Mouse (Mus musculus): ENCODE data around the gene D930007J09Rik. TPM values are rescaled to one million over a fixed set of nuclear protein-coding genes. Genes with fewer than 3 reads are reported as not detected.

The D930007J09Rik gene
- polyA plus RNA-seq, 1 experiment from 2014 or later = not detected

DNA sequence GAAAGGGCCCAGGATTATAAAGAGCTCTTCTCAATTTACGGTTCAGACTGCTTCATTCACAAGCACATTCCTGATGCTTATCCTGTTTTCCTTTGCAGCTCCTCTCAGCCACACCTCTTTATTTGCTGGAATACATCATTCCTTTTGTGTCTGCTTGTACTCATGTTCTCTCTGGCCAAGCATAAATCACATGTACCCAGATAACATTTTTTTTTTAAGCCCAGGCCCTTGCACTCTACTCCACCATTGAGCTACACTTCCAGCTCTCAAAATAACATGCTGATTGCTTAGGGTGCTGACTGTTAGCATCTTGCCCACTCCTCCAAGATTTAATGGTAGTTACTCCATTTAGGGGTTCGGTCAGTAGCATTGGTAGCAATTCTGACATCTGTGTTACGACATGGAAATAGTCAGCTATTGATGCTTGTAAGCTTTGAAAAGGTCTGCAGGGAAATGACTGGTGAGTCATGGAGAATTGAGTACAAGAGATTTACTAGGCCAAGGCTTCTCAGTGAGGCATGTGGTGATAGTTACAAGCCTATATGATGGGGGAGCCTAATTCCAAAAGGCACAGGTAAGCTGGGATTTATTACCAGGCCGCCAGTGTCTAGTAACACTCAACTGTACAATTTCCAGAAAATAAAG is 1.2 kb upstream of the D930007J09Rik start:
- 78% methylated on average over 4 of the region's 4 CpGs for WGBS
- H3K27me3 ChIP-seq (ENCODE audit: low read depth, poor library complexity, severe bottlenecking) = no peaks in the 10 kb centered on the region; the same call in 1 of the 2 replicates
- peaks cover 28% of the 10 kb centered on the region for H3K36me3 ChIP-seq
- DNase-seq (ENCODE audit: low spot score) = no peak
- peaks cover 61% of the 10 kb centered on the region for H3K4me1 ChIP-seq
- no peaks in the 10 kb centered on the region for H3K9me3 ChIP-seq (replicated peaks)
- no peak overlapping the region for H3K27ac ChIP-seq (replicated peaks)
- peak overlapping the region; percentile 85 for H3K4me3 ChIP-seq

DNA sequence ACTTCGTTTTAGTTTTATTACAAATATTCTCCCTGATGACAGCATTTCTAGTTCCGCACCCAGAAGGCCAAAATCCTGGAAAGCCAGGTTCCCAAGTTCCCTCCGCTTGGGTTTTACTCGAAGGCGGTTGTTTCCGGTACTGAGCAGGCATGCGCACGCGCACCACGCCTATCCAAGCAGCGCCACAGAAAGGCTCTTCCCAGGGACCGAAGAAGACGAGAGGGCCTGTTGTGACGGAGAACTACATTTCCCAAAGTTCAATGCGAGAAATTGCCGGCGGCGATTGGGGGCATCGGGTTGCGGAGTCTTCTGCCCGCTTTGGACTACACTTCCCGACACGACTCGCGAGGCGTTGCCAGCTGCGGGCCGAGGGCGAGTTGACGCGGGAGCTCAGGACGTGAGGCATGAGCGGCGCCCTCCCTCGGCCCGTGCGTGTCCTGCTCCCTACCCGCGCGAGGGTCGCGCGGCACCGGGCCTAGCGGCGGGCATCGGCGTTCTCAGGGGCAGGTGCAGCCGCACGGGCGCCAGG is 892 bp downstream of the D930007J09Rik start, which contains the start of gene Wrnip1:
Gene Wrnip1 (plus strand): TSS at position 346 of the 529 bp plus-strand sequence.
- Histone ChIP-seq H3K36me3 (peaks cover 8% of the 10 kb centered on the region), H3K9me3 (replicated peaks) (no peaks in the 10 kb centered on the region), H3K27me3 (ENCODE audit: low read depth, poor library complexity, severe bottlenecking) (no peaks in the 10 kb centered on the region; the same call in 1 of the 2 replicates), H3K4me3 (peak within 1 kb of the TSS; percentile 85), H3K27ac (replicated peaks) (peak within 1 kb of the TSS; percentile 91), H3K4me1 (peaks cover 46% of the 10 kb centered on the region)
- under 1% methylated on average over 51 of the region's 51 CpGs for WGBS
- peak; percentile 98 for DNase-seq (ENCODE audit: low spot score)

DNA sequence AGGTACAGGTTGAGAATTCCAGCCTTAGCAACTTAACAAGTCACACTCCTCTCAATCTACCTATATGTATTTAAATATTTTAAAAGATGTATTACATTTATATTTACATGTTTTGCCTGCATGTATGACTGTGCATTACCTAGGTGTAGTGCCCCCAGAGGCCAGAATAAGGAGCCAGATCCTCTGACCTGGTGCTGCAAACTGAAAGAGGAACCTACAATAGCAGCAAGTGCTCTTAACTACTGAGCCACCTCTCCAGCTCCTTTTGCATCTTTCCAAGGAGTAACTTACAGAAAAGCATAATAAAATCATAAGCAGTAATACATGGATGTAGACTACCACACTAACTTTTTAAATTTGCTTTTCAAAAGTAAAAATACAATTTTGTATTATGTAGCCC is 1.8 kb downstream of the D930007J09Rik start:
- Histone ChIP-seq H3K4me1 (peaks cover 44% of the 10 kb centered on the region), H3K27me3 (ENCODE audit: low read depth, poor library complexity, severe bottlenecking) (no peaks in the 10 kb centered on the region), H3K9me3 (replicated peaks) (no peaks in the 10 kb centered on the region), H3K4me3 (peak overlapping the region; percentile 85), H3K27ac (replicated peaks) (no peak overlapping the region), H3K36me3 (no peaks in the 10 kb centered on the region)
- DNase-seq (ENCODE audit: low spot score) = no peak

DNA sequence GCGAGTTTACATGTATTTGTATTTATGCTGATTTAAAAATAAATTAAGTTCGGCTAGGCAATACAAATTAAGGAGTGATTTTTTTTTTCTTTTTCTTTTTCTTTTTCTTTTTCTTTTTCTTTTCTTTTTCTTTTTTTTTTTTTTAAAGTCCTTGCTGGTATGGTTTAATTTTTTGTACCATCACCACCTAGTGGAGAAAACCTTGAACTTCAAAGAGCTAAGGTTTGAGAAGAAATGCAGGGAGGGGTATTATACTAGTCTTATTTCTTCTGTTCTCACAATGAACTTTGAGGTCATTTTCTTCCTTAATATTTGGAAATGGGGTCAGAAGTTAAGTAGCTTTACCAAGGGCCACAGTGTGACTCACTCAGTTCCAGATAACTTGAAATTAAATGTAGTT is 3.5 kb downstream of the D930007J09Rik start:
- 74% methylated on average over 2 of the region's 2 CpGs for WGBS
- DNase-seq (ENCODE audit: low spot score) = no peak
- Histone ChIP-seq H3K4me3 (no peak overlapping the region), H3K36me3 (no peaks in the 10 kb centered on the region), H3K9me3 (replicated peaks) (no peaks in the 10 kb centered on the region), H3K27me3 (ENCODE audit: low read depth, poor library complexity, severe bottlenecking) (no peaks in the 10 kb centered on the region), H3K27ac (replicated peaks) (no peak overlapping the region), H3K4me1 (peaks cover 29% of the 10 kb centered on the region)

DNA sequence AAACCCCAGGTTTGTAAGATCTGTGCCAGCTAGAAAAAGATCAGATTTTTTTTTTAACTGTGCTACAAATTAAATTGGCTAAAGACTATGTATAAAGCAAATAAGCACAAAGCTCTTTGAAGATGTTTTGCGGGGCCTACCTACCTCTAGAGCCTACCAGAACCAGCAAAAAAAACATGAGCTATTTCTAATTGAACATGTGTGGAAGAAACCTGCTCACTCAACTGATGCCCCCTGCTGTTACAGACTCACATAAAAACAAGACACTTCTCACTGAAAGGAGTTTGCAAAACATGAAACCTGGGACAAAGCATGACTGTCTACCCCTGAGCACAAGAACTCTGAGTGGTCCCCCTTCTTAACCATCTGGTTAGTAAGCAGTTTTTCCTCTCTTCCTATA is 5.6 kb downstream of the D930007J09Rik start:
- peaks cover 8% of the 10 kb centered on the region for H3K4me1 ChIP-seq
- no peaks in the 10 kb centered on the region for H3K36me3 ChIP-seq
- no peaks in the 10 kb centered on the region for H3K27me3 ChIP-seq (ENCODE audit: low read depth, poor library complexity, severe bottlenecking)
- WGBS = 91% methylated on average over 1 of the region's 1 CpGs
- no peaks in the 10 kb centered on the region for H3K9me3 ChIP-seq (replicated peaks)
- DNase-seq (ENCODE audit: low spot score) = no peak
- no peak overlapping the region for H3K27ac ChIP-seq (replicated peaks)
- no peak overlapping the region for H3K4me3 ChIP-seq

DNA sequence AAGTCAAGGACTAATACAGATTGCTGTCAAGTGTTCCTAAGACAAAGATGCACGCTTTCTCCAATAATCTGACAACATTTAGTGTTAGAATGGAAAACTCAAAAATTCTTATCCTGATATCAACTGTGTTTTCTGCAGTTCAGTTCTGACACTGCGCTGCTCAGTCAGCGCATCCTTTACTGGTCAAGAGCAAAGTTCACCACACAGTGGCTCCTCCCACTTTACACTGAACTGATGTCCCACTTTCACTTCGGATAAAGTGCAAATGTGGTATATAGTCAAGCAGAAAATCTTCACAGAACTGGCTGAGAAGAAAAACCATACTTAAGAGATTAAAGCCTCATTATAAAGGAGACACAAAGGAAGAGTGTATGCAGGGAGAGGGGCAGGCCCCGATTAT is 7.5 kb downstream of the D930007J09Rik start:
- H3K4me3 ChIP-seq = no peak overlapping the region
- H3K27me3 ChIP-seq (ENCODE audit: low read depth, poor library complexity, severe bottlenecking) = no peaks in the 10 kb centered on the region
- H3K27ac ChIP-seq (replicated peaks) = no peak overlapping the region
- no peaks in the 10 kb centered on the region for H3K36me3 ChIP-seq
- no peak for DNase-seq (ENCODE audit: low spot score)
- WGBS = 91% methylated on average over 5 of the region's 5 CpGs
- no peaks in the 10 kb centered on the region for H3K4me1 ChIP-seq
- H3K9me3 ChIP-seq (replicated peaks) = no peaks in the 10 kb centered on the region

DNA sequence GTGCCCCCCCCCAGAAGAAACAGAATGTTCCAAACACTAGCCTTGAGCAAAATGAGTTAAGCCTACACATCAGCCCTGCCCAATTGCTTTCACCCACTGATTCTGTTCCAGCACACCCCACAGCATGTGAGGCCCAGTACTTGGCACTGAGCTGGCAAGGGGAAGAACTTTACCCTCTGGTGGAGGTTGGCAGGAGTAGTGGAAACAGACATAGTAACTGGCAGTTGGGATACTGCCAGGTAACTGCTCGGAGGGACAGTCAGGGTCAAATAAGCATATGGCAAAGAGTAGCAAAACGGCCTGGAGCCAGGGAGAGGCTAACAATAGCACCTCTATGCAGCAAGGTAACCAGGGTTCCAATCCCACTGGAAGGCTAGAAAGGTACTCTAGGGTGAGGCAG is 8.0 kb downstream of the D930007J09Rik start:
- Histone ChIP-seq H3K4me3 (no peak overlapping the region), H3K9me3 (replicated peaks) (no peaks in the 10 kb centered on the region), H3K27me3 (ENCODE audit: low read depth, poor library complexity, severe bottlenecking) (no peaks in the 10 kb centered on the region), H3K36me3 (no peaks in the 10 kb centered on the region), H3K4me1 (no peaks in the 10 kb centered on the region), H3K27ac (replicated peaks) (no peak overlapping the region)
- no peak for DNase-seq (ENCODE audit: low spot score)
- WGBS = 81% methylated on average over 2 of the region's 2 CpGs

DNA sequence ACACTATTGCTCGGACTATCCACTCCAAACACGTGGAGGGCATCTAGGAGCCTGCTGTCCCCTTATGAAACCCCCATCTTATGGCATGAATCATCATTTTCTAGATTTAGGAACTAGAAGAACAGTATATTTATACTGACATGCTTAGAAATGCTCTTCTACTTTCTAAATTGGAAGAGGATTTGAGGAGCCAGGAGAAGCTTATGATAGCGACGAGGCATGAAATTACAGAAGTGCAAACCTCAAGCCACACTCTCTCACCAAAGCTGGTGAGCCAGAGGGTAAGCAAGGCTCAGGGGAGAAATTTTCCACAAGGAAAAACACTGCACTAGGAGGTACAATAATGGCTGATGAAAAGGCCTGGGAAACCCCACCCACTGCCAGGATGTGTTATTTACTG is 12.9 kb downstream of the D930007J09Rik start:
- no peak for DNase-seq (ENCODE audit: low spot score)
- Histone ChIP-seq H3K36me3 (no peaks in the 10 kb centered on the region), H3K27ac (replicated peaks) (no peak overlapping the region), H3K27me3 (ENCODE audit: low read depth, poor library complexity, severe bottlenecking) (no peaks in the 10 kb centered on the region), H3K9me3 (replicated peaks) (no peaks in the 10 kb centered on the region), H3K4me1 (no peaks in the 10 kb centered on the region), H3K4me3 (no peak overlapping the region)
- WGBS = 79% methylated on average over 4 of the region's 4 CpGs

DNA sequence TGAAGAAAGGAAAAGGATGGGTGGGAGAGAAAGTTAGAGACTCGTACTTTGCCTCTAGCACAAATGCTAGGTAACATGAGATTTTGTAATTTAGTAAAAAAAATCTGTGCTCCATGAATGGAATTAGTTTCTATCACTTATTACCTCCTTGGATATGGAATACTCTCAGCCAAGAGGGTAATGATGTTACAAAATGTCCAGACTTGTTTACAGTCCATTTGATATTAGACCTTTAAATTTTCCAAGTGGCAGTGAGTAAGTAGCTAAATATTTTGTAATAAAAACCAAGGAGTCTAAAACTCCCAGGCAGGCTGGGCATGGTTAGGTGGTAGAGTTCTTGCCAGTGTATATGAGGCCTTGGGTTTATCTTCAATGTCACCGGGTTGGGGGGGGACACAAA is 15.1 kb downstream of the D930007J09Rik start:
- Histone ChIP-seq H3K4me1 (no peaks in the 10 kb centered on the region), H3K4me3 (no peak overlapping the region), H3K27me3 (ENCODE audit: low read depth, poor library complexity, severe bottlenecking) (no peaks in the 10 kb centered on the region), H3K27ac (replicated peaks) (no peak overlapping the region), H3K36me3 (no peaks in the 10 kb centered on the region), H3K9me3 (replicated peaks) (no peaks in the 10 kb centered on the region)
- no peak for DNase-seq (ENCODE audit: low spot score)
- 94% methylated on average over 2 of the region's 2 CpGs for WGBS

DNA sequence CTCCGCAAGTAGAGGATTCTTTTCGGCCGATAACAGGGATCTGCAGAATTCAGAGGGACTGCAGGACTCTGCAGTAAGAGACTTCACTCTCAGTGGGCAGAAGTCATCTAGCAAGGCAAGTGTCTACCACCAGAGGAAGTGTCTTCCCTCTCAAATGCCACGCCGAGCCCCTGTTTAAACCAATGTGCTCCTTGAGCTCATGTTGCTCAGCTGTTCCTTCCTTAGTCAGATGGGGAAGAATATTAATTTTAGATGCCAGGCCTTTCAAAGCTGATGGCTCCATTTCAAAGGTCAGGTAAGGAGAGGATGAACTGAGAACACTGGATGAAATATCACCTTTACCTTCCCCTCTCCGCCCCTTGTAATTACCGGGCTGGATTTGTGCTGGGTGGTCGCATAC is 18.8 kb downstream of the D930007J09Rik start, which contains the start of gene Mylk4:
Gene Mylk4 (minus strand): TSS at position 139 of the 400 bp plus-strand sequence.
- 86% methylated on average over 8 of the region's 8 CpGs for WGBS
- no peaks in the 10 kb centered on the region for H3K9me3 ChIP-seq (replicated peaks)
- H3K4me1 ChIP-seq = no peaks in the 10 kb centered on the region
- H3K4me3 ChIP-seq = no peak within 1 kb of the TSS
- H3K27ac ChIP-seq (replicated peaks) = no peak within 1 kb of the TSS
- DNase-seq (ENCODE audit: low spot score) = no peak
- H3K36me3 ChIP-seq = no peaks in the 10 kb centered on the region
- no peaks in the 10 kb centered on the region for H3K27me3 ChIP-seq (ENCODE audit: low read depth, poor library complexity, severe bottlenecking)

DNA sequence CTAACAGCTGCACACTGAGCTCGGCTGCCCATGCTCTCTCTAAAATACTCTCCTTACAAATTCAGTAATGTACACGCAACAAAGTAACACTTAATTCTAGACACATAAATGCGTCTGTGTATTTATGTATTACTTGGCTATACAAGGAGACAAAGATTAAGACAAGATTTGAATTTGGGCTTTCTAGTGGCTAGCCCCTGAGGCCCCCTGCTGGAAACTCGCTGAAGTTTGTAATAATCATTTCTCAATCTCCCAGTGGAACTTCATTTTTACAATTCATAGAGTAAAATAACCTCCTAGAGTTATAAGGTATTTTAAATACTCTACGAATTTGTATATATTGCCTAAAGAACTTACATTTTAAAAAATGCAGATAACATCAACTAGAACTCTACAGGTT is 19.6 kb downstream of the D930007J09Rik start:
- DNase-seq (ENCODE audit: low spot score) = no peak
- WGBS = 76% methylated on average over 5 of the region's 5 CpGs
- Histone ChIP-seq H3K27ac (replicated peaks) (no peak overlapping the region), H3K4me3 (no peak overlapping the region), H3K36me3 (no peaks in the 10 kb centered on the region), H3K27me3 (ENCODE audit: low read depth, poor library complexity, severe bottlenecking) (no peaks in the 10 kb centered on the region), H3K4me1 (no peaks in the 10 kb centered on the region), H3K9me3 (replicated peaks) (no peaks in the 10 kb centered on the region)

DNA sequence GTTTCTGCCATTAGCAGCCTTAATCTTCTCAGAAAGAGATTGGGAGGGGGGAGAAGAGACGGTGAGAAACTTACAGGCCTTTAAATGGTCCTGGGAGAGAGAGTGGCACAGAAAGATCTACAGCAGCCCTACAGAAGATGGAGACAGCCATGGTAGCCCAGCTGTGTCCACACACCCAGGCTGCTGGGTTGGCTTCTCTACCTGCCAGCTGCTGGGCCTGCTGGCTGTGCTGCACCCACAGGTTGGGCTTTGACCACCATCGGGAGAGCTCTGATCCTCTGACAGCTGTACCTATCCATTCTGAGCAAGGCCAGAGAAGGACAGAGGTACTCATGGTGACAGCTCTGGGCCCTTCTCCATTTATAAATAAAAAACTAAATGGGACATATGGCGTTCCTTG is 23.8 kb downstream of the D930007J09Rik start:
- Histone ChIP-seq H3K4me3 (no peak overlapping the region), H3K9me3 (replicated peaks) (no peaks in the 10 kb centered on the region), H3K27ac (replicated peaks) (no peak overlapping the region), H3K27me3 (ENCODE audit: low read depth, poor library complexity, severe bottlenecking) (no peaks in the 10 kb centered on the region), H3K4me1 (no peaks in the 10 kb centered on the region), H3K36me3 (no peaks in the 10 kb centered on the region)
- WGBS = 72% methylated on average over 3 of the region's 3 CpGs
- DNase-seq (ENCODE audit: low spot score) = no peak

DNA sequence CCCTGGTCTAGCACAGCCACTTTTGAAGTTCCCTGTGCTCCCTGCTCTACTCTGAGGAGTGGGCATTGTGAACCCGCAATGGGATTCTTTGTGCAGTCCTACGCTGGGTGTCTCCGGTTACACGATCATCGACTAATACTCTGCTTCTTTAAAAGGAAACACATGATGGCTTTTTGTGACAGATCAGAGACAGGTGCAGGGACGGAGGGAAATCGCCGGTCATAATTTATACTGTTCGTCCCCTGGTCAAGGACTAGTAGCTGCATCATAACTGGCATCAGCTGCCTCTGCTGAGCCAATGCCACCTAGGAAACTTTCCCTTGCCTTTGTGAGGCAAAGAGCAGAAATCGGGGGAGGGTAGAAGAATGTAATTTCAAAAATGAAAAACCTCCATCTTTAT is 26.3 kb downstream of the D930007J09Rik start:
- WGBS = 90% methylated on average over 10 of the region's 10 CpGs
- no peaks in the 10 kb centered on the region for H3K9me3 ChIP-seq (replicated peaks)
- no peak for DNase-seq (ENCODE audit: low spot score)
- H3K36me3 ChIP-seq = no peaks in the 10 kb centered on the region
- no peaks in the 10 kb centered on the region for H3K27me3 ChIP-seq (ENCODE audit: low read depth, poor library complexity, severe bottlenecking)
- no peaks in the 10 kb centered on the region for H3K4me1 ChIP-seq
- no peak overlapping the region for H3K4me3 ChIP-seq
- no peak overlapping the region for H3K27ac ChIP-seq (replicated peaks)

Data from midbrain, embryonic 10.5 days (tissue).